Mouse (Mus musculus): ENCODE results near the gene Zkscan7.
A peak's percentile ranks its signal among the peaks of the same experiment; 100 is the strongest.

Zkscan7 gene

DNA sequence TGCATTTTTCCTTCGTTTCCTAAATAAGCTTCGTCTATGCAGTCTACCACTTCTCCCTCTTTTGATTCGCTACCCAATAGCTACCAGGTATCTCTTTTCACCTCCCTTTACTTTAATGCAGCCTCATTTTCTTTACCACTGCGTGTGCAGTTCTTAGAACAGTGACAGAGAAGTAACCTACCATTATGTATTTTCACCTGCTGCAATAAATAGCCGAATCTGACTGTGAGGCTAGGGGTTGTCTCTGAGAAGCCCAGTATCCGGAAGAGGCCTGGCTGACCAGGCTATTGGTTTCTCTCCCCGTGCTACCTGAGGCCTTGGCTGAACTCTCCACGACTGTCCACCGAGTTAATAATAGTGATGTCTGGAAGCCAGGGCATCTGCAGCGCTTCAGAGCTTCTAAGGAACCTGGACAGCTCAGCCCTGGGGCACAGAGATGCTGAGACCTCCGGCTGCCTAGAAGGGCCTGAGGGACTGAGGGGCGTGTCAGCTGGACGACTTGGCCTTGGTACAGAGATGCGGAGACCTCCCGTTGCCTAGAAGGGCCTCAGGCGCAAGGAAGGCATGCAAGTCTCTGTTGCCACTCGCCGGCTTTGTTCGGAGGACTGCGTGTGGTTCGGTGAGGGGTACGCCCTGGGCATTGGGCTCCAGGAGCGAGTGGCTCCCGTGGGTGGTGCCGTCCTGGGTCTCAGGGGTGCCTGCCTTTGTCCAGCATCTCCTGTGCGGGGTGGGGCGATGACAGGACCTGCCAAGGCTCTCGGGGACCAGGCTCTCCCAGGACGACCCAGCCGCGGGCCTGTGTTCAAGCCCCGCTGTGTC is 17.4 kb downstream of the Zkscan7 start:
- DNase-seq (ENCODE audit: low spot score): peak; percentile 79

DNA sequence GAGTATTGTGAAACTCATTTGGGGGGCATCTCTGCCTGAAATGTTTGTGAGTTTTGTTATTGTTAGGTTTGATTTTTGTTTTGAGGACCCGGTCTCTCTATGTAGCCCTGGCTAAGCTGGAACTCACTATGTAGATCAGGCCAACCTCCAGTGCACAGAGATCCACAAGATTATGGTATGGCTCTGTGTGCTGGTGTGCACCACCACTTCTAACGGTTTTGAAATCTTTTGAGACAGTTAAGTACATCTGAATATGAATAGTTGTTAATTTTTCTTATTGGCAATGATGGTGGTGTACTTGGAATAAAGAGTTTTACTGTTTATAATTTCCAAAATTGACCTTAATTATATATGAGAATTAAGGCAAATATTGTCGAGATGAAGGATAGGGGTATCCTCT is 37.0 kb downstream of the Zkscan7 start:
- DNase-seq (ENCODE audit: low spot score): no peak

DNA sequence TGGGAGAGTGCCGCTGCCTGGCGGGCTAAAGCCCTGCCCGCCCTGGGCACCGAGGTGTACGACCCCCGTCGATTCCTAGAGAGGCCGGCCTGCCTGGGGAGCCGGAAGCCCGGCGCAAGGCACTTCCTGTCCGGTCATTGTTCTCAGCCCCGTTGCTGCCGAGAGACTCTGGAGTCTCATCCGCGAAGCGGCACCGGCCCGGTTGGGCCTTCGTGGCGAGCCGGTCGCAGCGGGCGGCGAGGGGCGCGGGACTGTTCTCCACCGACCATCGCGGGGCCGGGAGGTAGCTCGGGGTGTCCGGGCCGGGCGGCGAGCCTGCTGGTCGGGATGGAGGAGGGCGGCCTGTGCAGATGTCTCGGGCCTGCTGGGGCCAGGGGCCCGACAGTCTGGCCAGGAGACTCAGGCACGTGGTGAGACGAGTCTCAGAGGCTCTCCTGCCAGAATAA is 37.5 kb downstream of the Zkscan7 start, which contains the start of gene Zfp105:
Zfp105 (plus strand) TSS at position 137 of the 446 bp plus-strand sequence.
- peak; percentile 73 for DNase-seq (ENCODE audit: low spot score)

DNA sequence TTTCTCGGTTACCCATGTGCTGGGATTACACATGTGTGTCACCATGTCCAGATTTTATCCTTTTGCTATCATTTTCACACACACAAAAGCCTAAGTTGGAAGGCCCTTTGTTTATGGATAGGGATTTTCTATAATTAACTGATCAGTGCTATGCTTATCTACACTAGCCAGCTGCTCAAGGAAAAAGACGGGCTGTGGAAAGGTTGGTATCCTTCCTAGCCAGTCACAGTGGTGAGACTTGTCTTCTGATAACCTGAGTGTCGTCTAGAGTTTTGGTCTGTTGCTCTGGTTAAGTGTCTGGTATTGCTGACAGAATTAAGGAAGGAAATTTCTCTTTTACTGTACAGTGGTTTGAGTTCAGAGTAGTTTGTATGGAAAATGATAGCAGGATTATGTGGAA is 43.4 kb downstream of the Zkscan7 start:
- no peak for DNase-seq (ENCODE audit: low spot score)

Data from testis, postnatal 10 days (tissue).